Mouse (Mus musculus) layer of hippocampus, adult 11-12 months (tissue): ENCODE measurements at regions not wholly inside any gene's neighbourhood (a gene's known extent, or its start where the extent isn't known, plus 50 kb on each side); places are given as distances from the start of the nearest gene placed in this dataset.
"Not testable (repeated sequence)": the region's sequence is repeated elsewhere in the genome, so short reads cannot be mapped to it uniquely, and the experiment has no call there.

ENCODE experiments used
- DNase-seq: peaks from one replicate; pipeline ENCODE4 v3.0.0; 2022; ENCODE audit warnings: low spot score

- DNase-seq: no peak
Measured at GRCm38 (mm10) chr11:16649599-16649998, 102.4 kb upstream of the Egfr start.

GRCm38 (mm10) chr11:16663806-16664205, 88.2 kb upstream of the Egfr start:
- no peak for DNase-seq

- peak; percentile 3 for DNase-seq
Measured at GRCm38 (mm10) chr11:16669453-16670251, 82.4 kb upstream of the Egfr start.

GRCm38 (mm10) chr11:16670282-16670681, 81.7 kb upstream of the Egfr start:
- no peak for DNase-seq

- not testable (repeated sequence) for DNase-seq
Measured at GRCm38 (mm10) chr11:16675951-16676350, 76.1 kb upstream of the Egfr start.

GRCm38 (mm10) chr11:16683538-16683937, 68.5 kb upstream of the Egfr start:
- DNase-seq: no peak

- DNase-seq: no peak
Measured at GRCm38 (mm10) chr11:16695596-16695995, 56.4 kb upstream of the Egfr start.

GRCm38 (mm10) chr11:16696787-16697186, 55.2 kb upstream of the Egfr start:
- DNase-seq: no peak

- no peak for DNase-seq
Measured at GRCm38 (mm10) chr11:16701826-16702225, 50.2 kb upstream of the Egfr start.
